Mouse (Mus musculus) retina, postnatal 7 days (tissue): ENCODE measurements around the gene Fermt3.

ENCODE experiments used
- DNase-seq: peaks from one replicate; pipeline ENCODE4 v3.0.0-alpha.2; 2012; ENCODE audit warnings: low read depth, low spot score

Fermt3 gene

GRCm38 (mm10) chr19:7039088-7039720 lies 19.9 kb upstream of the Fermt3 start:
- peak; percentile 35 for DNase-seq

- DNase-seq: no peak
Observed at GRCm38 (mm10) chr19:7034006-7034405, 14.7 kb upstream of the Fermt3 start.

- no peak for DNase-seq
Observed at GRCm38 (mm10) chr19:7029531-7029930, 10.3 kb upstream of the Fermt3 start.

- peak; percentile 54 for DNase-seq
Observed at GRCm38 (mm10) chr19:7020224-7020641, 964 bp upstream of the Fermt3 start.

GRCm38 (mm10) chr19:7018546-7018945 lies 723 bp downstream of the Fermt3 start:
- no peak for DNase-seq

- DNase-seq: no peak
Observed at GRCm38 (mm10) chr19:7017541-7018457, 1.5 kb downstream of the Fermt3 start.

GRCm38 (mm10) chr19:7014481-7015135 lies 4.7 kb downstream of the Fermt3 start:
- no peak for DNase-seq

GRCm38 (mm10) chr19:7013984-7014383 lies 5.3 kb downstream of the Fermt3 start:
- no peak for DNase-seq

GRCm38 (mm10) chr19:7012426-7012825 lies 6.8 kb downstream of the Fermt3 start:
- no peak for DNase-seq

GRCm38 (mm10) chr19:7006892-7007593 lies 12.2 kb downstream of the Fermt3 start:
- DNase-seq: no peak

GRCm38 (mm10) chr19:6999360-7000063 lies 19.8 kb downstream of the Fermt3 start:
- no peak for DNase-seq

- DNase-seq: no peak
Observed at GRCm38 (mm10) chr19:6997721-6998290, 21.5 kb downstream of the Fermt3 start.

GRCm38 (mm10) chr19:6996006-6996405 lies 23.3 kb downstream of the Fermt3 start, which contains the start of the genes Nudt22 and Trpt1:
TSS of gene Nudt22 (minus strand) at chr19:6996117.
TSS of gene Trpt1 (plus strand) at chr19:6996131.
- peak; percentile 72 for DNase-seq

- no peak for DNase-seq
Observed at GRCm38 (mm10) chr19:6995255-6995991, 23.8 kb downstream of the Fermt3 start.

GRCm38 (mm10) chr19:6994489-6994888 lies 24.8 kb downstream of the Fermt3 start:
- no peak for DNase-seq

- DNase-seq: no peak
Observed at GRCm38 (mm10) chr19:6994002-6994401, 25.3 kb downstream of the Fermt3 start.

- no peak for DNase-seq
Observed at GRCm38 (mm10) chr19:6993011-6993770, 26.1 kb downstream of the Fermt3 start.

- DNase-seq: peak; percentile 88
Observed at GRCm38 (mm10) chr19:6992011-6992858, 27.0 kb downstream of the Fermt3 start, which contains the start of gene Dnajc4. TSS of gene Dnajc4 (minus strand) at chr19:6992572.
